Mouse (Mus musculus): ENCODE measurements around the gene Psma6.

GRCm38 (mm10) chr12:55399128-55399677 is 15.2 kb downstream of the Psma6 start:
- TF ChIP-seq CTCF (IDR thresholded peaks at IDR 0.05; ENCODE audit: control insufficient read depth, insufficient read depth, insufficient read length) (no peak), MAX (IDR thresholded peaks at IDR 0.05) (no peak), FOSL1 (IDR thresholded peaks at IDR 0.05; ENCODE audit: insufficient read depth, low read length, poor library complexity, severe bottlenecking) (no peak), USF1 (IDR thresholded peaks at IDR 0.05; ENCODE audit: low read depth) (no peak), CEBPB (IDR thresholded peaks at IDR 0.05; ENCODE audit: low read depth) (no peak), MYOD1 (IDR thresholded peaks at IDR 0.05; ENCODE audit: control insufficient read depth, insufficient read length, low read depth) (no peak)

All from C2C12 (cell line).